Mouse (Mus musculus): ENCODE results near the gene Ccnf. TPM values are rescaled to one million over a fixed set of nuclear protein-coding genes. Genes with fewer than 3 reads are reported as not detected.

The Ccnf gene
- polyA plus RNA-seq, 1 experiment from 2014 or later = 50.2 TPM

DNA sequence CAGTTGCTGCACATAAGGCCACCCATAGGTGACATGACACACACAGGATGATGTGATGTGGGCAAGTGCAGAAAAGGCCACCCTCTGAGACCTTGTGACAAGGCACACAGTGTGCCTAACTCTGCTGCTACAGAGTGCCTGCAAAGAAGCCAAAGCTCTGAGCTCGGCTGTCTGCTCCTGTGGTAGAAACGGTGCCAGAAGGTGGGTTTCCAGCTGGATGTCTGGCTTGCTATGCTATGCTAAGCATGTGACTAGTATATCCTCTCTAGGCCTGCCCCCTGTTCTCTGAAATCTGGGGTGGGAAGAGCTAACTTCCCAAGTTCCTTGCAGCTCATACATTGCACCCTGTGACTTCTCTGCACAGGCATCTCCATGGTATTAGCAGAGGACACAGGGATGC is 13.5 kb upstream of the Ccnf start:
- 82% methylated on average over 2 of the region's 2 CpGs for WGBS
- no peak overlapping the region for H3K27ac ChIP-seq (ENCODE audit: low read length)
- no peak overlapping the region for H3K4me2 ChIP-seq (ENCODE audit: low read depth, low read length)
- no peaks in the 10 kb centered on the region for H3K4me1 ChIP-seq (ENCODE audit: control insufficient read depth, insufficient read depth, low read length)
- H3K27me3 ChIP-seq (ENCODE audit: control insufficient read depth, insufficient read depth, low read length) = no peaks in the 10 kb centered on the region
- no peak overlapping the region for H3K4me3 ChIP-seq (replicated peaks; ENCODE audit: low read length)
- H3K9ac ChIP-seq (ENCODE audit: low read length) = no peak overlapping the region
- H3K9me3 ChIP-seq (replicated peaks; ENCODE audit: control insufficient read depth, low read length) = no peaks in the 10 kb centered on the region
- H3K36me3 ChIP-seq (ENCODE audit: control insufficient read depth, insufficient read depth, low read length) = no peaks in the 10 kb centered on the region
- ATAC-seq (ENCODE audit: insufficient read depth, low FRiP score) = no peak

DNA sequence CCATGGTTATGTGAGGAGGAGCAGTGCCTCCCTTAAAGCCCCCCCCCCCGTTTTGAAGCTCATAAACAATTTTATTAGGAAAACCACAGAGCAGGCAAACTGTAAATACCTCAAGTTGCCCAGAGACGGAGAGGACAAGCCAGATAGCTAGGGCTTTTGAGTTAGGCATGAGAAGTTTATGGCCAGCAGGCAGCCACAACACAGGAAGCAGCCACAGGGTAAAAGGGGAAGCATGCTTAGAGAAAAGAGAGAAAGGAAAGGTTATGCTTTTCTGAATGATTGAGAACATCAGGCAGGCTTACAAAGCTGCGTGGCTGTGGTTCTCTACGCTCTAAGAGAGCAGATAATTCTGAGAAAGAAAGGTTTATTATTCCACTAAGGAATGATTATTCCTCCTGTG is 9.2 kb upstream of the Ccnf start:
- H3K36me3 ChIP-seq (ENCODE audit: control insufficient read depth, insufficient read depth, low read length) = no peaks in the 10 kb centered on the region
- WGBS = 76% methylated on average over 4 of the region's 4 CpGs
- H3K9ac ChIP-seq (ENCODE audit: low read length) = no peak overlapping the region
- no peaks in the 10 kb centered on the region for H3K27me3 ChIP-seq (ENCODE audit: control insufficient read depth, insufficient read depth, low read length)
- H3K9me3 ChIP-seq (replicated peaks; ENCODE audit: control insufficient read depth, low read length) = no peaks in the 10 kb centered on the region
- H3K4me2 ChIP-seq (ENCODE audit: low read depth, low read length) = no peak overlapping the region
- ATAC-seq (ENCODE audit: insufficient read depth, low FRiP score) = no peak
- no peak overlapping the region for H3K27ac ChIP-seq (ENCODE audit: low read length)
- no peaks in the 10 kb centered on the region for H3K4me1 ChIP-seq (ENCODE audit: control insufficient read depth, insufficient read depth, low read length)
- no peak overlapping the region for H3K4me3 ChIP-seq (replicated peaks; ENCODE audit: low read length)

DNA sequence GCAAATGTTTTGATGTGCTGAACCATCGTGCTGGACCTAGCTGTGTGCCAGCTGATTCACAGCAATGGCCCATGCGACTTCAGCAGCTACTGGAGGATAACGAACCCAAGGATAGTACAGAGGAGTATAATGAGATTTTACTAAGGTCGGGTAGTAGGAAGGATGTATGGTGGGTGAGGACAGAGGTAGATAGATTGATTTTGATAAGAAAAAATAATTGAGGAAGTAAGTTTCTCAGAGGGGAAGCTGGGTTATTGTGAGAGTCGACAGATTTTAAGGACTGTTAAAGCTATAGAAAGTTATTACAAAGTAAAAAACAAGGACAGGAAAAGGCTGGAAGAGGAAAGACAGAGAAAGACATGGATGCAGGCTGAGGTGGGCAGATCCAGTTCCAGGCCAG is 8.4 kb upstream of the Ccnf start:
- Histone ChIP-seq H3K9ac (ENCODE audit: low read length) (no peak overlapping the region), H3K27ac (ENCODE audit: low read length) (no peak overlapping the region), H3K9me3 (replicated peaks; ENCODE audit: control insufficient read depth, low read length) (no peaks in the 10 kb centered on the region), H3K27me3 (ENCODE audit: control insufficient read depth, insufficient read depth, low read length) (no peaks in the 10 kb centered on the region), H3K4me2 (ENCODE audit: low read depth, low read length) (no peak overlapping the region), H3K4me1 (ENCODE audit: control insufficient read depth, insufficient read depth, low read length) (no peaks in the 10 kb centered on the region), H3K4me3 (replicated peaks; ENCODE audit: low read length) (no peak overlapping the region), H3K36me3 (ENCODE audit: control insufficient read depth, insufficient read depth, low read length) (no peaks in the 10 kb centered on the region)
- WGBS = 63% methylated on average over 5 of the region's 5 CpGs
- ATAC-seq (ENCODE audit: insufficient read depth, low FRiP score) = no peak

DNA sequence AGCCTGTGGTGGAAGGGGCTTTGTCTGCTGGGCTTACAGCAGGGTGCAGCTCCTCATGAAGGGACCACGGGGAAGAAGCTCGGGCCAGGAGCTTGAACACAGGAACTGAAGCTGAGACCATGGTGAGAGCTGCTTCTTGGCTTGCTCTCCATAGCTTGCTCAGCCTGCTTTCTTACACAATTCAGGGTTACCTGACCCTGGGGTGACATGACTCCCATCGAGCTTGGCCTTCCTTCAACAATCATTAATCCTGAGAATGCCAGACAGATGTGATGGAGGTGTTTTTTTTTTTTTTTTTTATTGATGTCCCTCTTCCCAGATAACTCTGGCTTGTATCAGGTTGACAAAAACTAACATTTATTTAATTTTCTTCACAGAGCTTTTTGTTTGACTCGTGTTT is 7.7 kb upstream of the Ccnf start:
- Histone ChIP-seq H3K4me1 (ENCODE audit: control insufficient read depth, insufficient read depth, low read length) (no peaks in the 10 kb centered on the region), H3K9me3 (replicated peaks; ENCODE audit: control insufficient read depth, low read length) (no peaks in the 10 kb centered on the region), H3K9ac (ENCODE audit: low read length) (no peak overlapping the region), H3K27me3 (ENCODE audit: control insufficient read depth, insufficient read depth, low read length) (no peaks in the 10 kb centered on the region), H3K27ac (ENCODE audit: low read length) (no peak overlapping the region), H3K4me3 (replicated peaks; ENCODE audit: low read length) (no peak overlapping the region), H3K36me3 (ENCODE audit: control insufficient read depth, insufficient read depth, low read length) (no peaks in the 10 kb centered on the region), H3K4me2 (ENCODE audit: low read depth, low read length) (no peak overlapping the region)
- ATAC-seq (ENCODE audit: insufficient read depth, low FRiP score) = no peak
- WGBS = 49% methylated on average over 4 of the region's 4 CpGs

DNA sequence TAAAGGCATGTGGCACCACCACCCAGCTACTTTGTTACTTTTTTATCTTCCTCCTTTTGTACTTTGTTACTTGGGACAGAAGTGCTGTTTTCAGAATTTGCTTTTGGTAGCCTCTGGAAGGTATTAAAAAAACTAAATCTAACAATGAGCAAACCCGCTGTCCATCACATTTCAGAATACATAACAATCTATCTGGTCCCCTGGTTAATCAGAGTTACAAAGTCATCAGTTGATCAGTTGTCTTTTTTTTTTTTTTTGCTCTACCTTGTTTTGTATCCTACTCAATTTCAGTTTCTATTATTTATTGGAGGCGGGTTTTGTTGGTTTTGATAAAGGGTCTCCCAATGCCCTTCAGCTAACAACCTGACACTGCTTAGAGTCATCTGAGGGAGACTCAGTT is 1.0 kb upstream of the Ccnf start:
- H3K9ac ChIP-seq (ENCODE audit: low read length) = no peak overlapping the region; the same call in 1 of the 2 replicates
- no peak overlapping the region; the same call in 1 of the 2 replicates for H3K4me2 ChIP-seq (ENCODE audit: low read depth, low read length)
- H3K36me3 ChIP-seq (ENCODE audit: control insufficient read depth, insufficient read depth, low read length) = peaks cover 11% of the 10 kb centered on the region
- H3K4me3 ChIP-seq (replicated peaks; ENCODE audit: low read length) = no peak overlapping the region
- H3K4me1 ChIP-seq (ENCODE audit: control insufficient read depth, insufficient read depth, low read length) = peaks cover 13% of the 10 kb centered on the region
- H3K27me3 ChIP-seq (ENCODE audit: control insufficient read depth, insufficient read depth, low read length) = no peaks in the 10 kb centered on the region
- 94% methylated on average over 2 of the region's 2 CpGs for WGBS
- no peak for ATAC-seq (ENCODE audit: insufficient read depth, low FRiP score)
- no peaks in the 10 kb centered on the region for H3K9me3 ChIP-seq (replicated peaks; ENCODE audit: control insufficient read depth, low read length)
- no peak overlapping the region for H3K27ac ChIP-seq (ENCODE audit: low read length)

DNA sequence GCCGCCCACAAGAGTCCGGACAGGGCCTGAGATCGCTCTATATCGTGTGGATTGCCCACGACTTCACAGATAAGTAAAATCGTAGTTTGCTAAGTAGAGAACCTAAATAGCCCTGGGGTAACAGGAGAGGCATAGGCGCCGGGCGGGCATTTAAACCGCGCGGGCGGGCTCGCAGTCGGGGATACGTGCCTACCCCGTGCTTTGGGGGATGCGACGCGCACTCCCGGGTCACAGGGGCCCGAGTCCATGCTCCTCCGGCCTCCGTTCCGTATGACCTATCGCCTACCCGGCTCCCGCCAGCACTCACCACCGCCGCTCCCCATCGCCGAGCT is 330 bp downstream of the Ccnf start:
- Histone ChIP-seq H3K4me1 (ENCODE audit: control insufficient read depth, insufficient read depth, low read length) (peaks cover 13% of the 10 kb centered on the region), H3K36me3 (ENCODE audit: control insufficient read depth, insufficient read depth, low read length) (peaks cover 11% of the 10 kb centered on the region)
- no peak for ATAC-seq (ENCODE audit: insufficient read depth, low FRiP score)

DNA sequence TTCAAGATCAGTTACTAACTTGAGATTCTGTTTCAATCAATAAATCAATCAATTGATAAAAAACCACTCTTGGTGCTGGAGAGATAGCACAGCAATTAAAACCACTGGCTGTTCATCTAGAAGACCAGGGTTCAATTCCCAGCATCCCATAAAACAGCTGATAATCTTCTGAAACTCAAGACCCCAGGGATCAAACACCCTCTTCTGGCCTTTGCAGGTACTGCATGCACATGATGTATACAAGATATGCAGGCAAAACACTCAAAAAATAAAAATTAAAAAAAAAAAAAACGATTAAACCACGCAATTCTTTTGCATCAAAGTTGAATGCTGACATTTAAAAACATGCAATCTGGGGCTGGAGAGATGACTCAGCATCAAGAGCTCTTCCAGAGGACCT is 2.6 kb downstream of the Ccnf start:
- no peaks in the 10 kb centered on the region; the same call in 1 of the 2 replicates for H3K9me3 ChIP-seq (replicated peaks; ENCODE audit: control insufficient read depth, low read length)
- WGBS = 94% methylated on average over 2 of the region's 2 CpGs
- H3K27ac ChIP-seq (ENCODE audit: low read length) = no peak overlapping the region
- H3K4me2 ChIP-seq (ENCODE audit: low read depth, low read length) = no peak overlapping the region
- no peak overlapping the region for H3K9ac ChIP-seq (ENCODE audit: low read length)
- no peaks in the 10 kb centered on the region for H3K27me3 ChIP-seq (ENCODE audit: control insufficient read depth, insufficient read depth, low read length)
- peaks cover 13% of the 10 kb centered on the region for H3K4me1 ChIP-seq (ENCODE audit: control insufficient read depth, insufficient read depth, low read length)
- H3K4me3 ChIP-seq (replicated peaks; ENCODE audit: low read length) = no peak overlapping the region
- ATAC-seq (ENCODE audit: insufficient read depth, low FRiP score) = no peak
- H3K36me3 ChIP-seq (ENCODE audit: control insufficient read depth, insufficient read depth, low read length) = peaks cover 28% of the 10 kb centered on the region

More for the DNA sequence above, 330 bp downstream of the Ccnf start:
- peak overlapping the region; percentile 90 for H3K4me3 ChIP-seq (replicated peaks; ENCODE audit: low read length)
- no peaks in the 10 kb centered on the region for H3K27me3 ChIP-seq (ENCODE audit: control insufficient read depth, insufficient read depth, low read length)
- H3K27ac ChIP-seq (ENCODE audit: low read length) = peak overlapping the region; percentile 77
- H3K4me2 ChIP-seq (ENCODE audit: low read depth, low read length) = peak overlapping the region; percentile 71
- no peaks in the 10 kb centered on the region for H3K9me3 ChIP-seq (replicated peaks; ENCODE audit: control insufficient read depth, low read length)
- 0% methylated on average over 32 of the region's 32 CpGs for WGBS
- H3K9ac ChIP-seq (ENCODE audit: low read length) = peak overlapping the region; percentile 85

DNA sequence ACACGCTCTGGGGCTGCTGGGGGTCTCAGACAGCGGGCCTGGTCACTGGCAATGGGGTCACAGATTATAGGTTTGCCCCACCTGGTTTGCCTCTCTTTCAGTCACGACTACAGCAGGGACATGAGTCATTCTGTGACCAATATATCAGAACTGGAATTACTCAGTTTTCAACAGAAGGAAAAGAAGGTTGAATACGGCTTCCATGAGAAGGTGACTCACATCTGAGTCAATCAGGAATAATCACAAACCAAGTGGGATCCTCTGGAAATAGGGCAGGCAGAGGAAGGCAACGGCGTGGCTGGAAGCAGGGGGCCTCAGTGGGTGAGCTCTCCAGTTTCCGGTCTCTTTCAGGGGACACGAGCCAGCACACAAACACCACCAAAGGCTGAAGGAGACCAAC is 7.2 kb downstream of the Ccnf start:
- no peak overlapping the region for H3K4me2 ChIP-seq (ENCODE audit: low read depth, low read length)
- no peak for ATAC-seq (ENCODE audit: insufficient read depth, low FRiP score)
- no peaks in the 10 kb centered on the region; the same call in 1 of the 2 replicates for H3K9me3 ChIP-seq (replicated peaks; ENCODE audit: control insufficient read depth, low read length)
- H3K27me3 ChIP-seq (ENCODE audit: control insufficient read depth, insufficient read depth, low read length) = no peaks in the 10 kb centered on the region
- H3K36me3 ChIP-seq (ENCODE audit: control insufficient read depth, insufficient read depth, low read length) = peaks cover 47% of the 10 kb centered on the region
- H3K4me3 ChIP-seq (replicated peaks; ENCODE audit: low read length) = no peak overlapping the region
- H3K4me1 ChIP-seq (ENCODE audit: control insufficient read depth, insufficient read depth, low read length) = no peaks in the 10 kb centered on the region
- no peak overlapping the region for H3K27ac ChIP-seq (ENCODE audit: low read length)
- 96% methylated on average over 8 of the region's 8 CpGs for WGBS
- H3K9ac ChIP-seq (ENCODE audit: low read length) = no peak overlapping the region

DNA sequence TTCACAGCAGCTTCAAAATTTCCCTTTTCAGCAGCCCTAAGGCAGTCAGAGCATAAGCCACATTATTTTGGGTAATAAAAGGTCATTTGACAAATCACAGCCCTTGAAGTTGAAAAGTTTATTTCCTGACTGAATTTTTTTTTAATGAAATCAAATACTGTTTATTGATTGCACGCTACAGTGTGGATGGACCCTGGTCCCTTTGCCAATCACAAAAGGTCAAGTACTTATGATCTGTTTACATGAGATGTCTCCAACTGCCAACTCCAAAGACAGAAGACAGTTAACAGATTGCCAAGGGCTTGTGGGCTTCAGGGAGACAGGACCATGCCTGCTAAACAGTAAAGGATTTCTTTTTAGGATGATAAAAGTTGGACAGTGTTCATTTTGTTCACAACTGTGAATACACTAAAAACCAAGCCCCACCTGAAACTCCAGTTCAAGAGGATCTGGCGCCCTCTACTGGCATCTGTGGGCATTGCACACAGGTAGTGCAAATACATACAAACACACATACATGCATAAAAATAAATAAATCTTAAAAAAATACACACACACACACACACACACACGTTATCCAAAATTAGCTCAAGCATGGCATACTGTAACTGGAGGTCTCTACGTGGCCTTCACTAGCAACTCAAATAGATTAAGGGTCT is 7.8 kb downstream of the Ccnf start:
- Histone ChIP-seq H3K9ac (ENCODE audit: low read length) (no peak overlapping the region), H3K4me1 (ENCODE audit: control insufficient read depth, insufficient read depth, low read length) (no peaks in the 10 kb centered on the region), H3K4me3 (replicated peaks; ENCODE audit: low read length) (no peak overlapping the region), H3K4me2 (ENCODE audit: low read depth, low read length) (no peak overlapping the region), H3K27me3 (ENCODE audit: control insufficient read depth, insufficient read depth, low read length) (no peaks in the 10 kb centered on the region), H3K9me3 (replicated peaks; ENCODE audit: control insufficient read depth, low read length) (no peaks in the 10 kb centered on the region; the same call in 1 of the 2 replicates), H3K36me3 (ENCODE audit: control insufficient read depth, insufficient read depth, low read length) (peaks cover 41% of the 10 kb centered on the region), H3K27ac (ENCODE audit: low read length) (no peak overlapping the region)
- 82% methylated on average over 4 of the region's 4 CpGs for WGBS
- ATAC-seq (ENCODE audit: insufficient read depth, low FRiP score) = no peak

Data from stomach, embryonic 16.5 days (tissue).